Mouse (Mus musculus): ENCODE measurements at regions not wholly inside any gene's neighbourhood (a gene's known extent, or its start where the extent isn't known, plus 50 kb on each side); places are given as distances from the start of the nearest gene placed in this dataset.

DNA sequence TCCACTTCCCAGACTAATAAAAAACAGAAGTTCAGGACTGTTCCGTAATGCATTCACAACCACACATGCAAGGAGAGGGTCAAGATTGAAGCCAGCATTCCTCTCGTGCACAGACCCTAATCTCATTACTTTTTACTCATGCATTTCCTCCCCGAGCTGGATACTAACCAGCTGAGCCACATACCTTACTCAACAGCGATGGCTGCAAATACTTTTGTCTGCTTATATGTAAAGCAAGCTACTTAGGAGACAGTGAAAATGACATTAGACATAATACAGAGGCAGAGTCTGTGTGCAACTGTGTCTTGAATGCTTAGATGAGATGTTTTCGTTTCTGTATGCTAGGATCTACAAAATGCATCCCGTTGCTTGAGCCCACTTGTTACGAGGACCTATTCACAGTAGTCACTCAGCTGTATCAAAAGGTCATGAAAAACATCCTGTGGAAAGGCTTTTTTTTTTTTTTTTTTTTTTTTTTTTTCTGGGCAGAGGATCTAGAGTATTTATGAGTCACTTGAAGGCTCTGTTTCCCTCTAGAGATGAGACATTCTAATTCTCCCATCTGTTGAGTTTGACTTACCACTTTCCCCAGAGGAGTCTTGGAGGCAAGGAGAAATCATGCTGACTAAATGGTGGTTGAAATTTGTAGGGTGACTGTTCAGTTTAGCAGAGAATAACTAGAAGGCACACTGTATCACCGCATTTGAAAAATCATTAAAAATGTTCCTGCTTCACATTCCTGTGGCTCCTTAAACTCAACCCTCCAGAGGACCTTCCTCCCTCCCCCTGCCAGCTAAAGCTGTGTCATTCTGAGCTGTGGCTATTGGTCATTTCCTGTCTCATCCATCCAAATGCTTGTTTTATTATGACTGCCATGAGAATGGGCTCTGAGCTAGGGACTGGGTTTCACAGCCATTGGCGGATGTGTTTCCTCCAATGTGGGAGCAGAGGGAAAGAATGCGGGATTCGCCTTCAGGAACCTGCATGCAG, 1364.1 kb upstream of the A1bg start:
- 52% methylated on average over 11 of the region's 11 CpGs for WGBS
- no peaks in the 10 kb centered on the region for H3K27me3 ChIP-seq (ENCODE audit: insufficient read depth, poor library complexity, severe bottlenecking)
- no peak for DNase-seq (ENCODE audit: low spot score)
- no peaks in the 10 kb centered on the region for H3K36me3 ChIP-seq
- H3K9me3 ChIP-seq, result no peaks in the 10 kb centered on the region
- no peak overlapping the region for H3K27ac ChIP-seq
- H3K4me1 ChIP-seq (replicated peaks), result peaks cover 11% of the 10 kb centered on the region
- H3K4me3 ChIP-seq, result no peak overlapping the region

DNA sequence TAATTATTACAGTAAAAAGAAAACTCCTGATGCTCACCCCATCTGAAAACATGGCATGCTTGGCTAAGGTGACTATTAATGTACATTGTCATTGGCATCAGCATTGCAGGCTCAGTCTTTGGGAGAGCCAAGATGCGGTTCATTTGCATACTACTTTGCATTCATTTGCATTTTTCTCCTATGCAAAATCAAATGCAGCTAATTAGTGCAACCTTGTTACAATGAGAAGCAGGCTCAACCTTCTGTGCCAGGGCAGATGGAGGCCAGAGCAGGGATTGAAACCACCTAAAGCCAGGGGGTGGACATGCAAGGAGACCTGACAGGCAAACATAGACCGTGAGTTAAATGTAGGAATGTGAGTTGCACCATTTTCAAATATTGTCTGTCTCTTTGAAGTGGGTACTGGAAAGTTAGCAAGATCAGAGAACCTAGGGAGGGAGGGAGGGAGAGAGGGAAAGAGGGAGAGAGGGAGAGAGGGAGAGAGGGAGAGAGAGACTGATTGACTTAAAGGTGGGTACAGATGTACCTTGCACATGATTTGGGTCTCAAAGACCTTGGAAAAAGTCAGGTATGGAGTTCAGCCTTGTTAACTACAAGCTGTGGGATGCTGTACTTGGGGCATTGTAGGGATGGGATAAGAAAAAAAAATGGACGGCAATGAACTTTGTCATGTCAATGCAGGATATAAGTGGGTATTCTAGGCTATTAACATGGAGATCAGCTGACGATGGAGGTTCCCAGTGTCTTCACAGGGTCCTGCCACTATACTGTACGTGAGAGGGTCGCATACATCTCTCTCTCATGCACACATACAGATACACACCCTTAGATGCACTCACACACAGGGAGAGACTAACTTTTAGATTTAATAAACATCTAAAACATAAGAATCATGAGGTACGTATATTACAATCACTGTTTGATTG, 1362.1 kb upstream of the A1bg start:
- H3K4me1 ChIP-seq (replicated peaks), result peaks cover 11% of the 10 kb centered on the region
- H3K27ac ChIP-seq, result no peak overlapping the region
- H3K27me3 ChIP-seq (ENCODE audit: insufficient read depth, poor library complexity, severe bottlenecking), result no peaks in the 10 kb centered on the region
- 93% methylated on average over 7 of the region's 7 CpGs for WGBS
- no peaks in the 10 kb centered on the region for H3K9me3 ChIP-seq
- no peak overlapping the region for H3K4me3 ChIP-seq
- DNase-seq (ENCODE audit: low spot score), result no peak
- no peaks in the 10 kb centered on the region for H3K36me3 ChIP-seq

DNA sequence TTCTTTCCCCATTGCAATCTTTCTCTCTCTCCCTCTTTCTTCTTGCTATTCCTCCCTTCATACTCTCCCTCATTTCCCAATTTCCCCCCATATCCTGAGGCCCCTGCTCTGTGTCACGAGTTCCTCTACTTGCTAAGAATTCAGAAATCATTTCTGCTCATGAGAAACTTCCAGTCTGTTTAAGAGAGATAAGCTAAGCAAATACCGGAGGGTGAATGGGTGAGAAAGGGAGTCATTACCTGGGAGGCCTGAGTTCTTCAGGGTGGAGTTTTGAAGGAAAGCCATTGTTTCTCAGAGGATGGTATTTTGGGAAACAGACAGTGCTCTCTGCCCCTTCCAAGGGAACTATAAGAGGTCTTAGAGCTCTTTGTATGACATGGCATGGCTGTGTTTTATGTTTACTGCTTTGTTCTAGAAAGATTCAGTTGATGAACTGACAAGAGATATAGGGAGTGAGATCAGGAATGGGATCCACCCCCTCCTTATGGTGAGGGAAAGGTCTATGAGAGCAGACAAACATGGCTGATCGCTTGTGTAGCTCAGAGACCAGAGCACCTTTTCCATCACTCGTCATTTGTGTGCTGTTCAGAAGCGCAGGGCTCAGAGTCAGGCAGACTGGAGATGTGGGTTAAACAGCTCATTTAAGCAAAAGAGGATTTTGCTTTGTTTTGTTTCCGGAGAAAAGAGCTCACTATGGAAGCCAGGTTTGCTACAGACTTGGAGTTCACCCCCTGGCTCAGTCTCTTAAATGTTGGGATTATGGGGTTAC, 1361.0 kb upstream of the A1bg start:
- H3K27ac ChIP-seq, result no peak overlapping the region
- peaks cover 11% of the 10 kb centered on the region for H3K4me1 ChIP-seq (replicated peaks)
- H3K36me3 ChIP-seq, result no peaks in the 10 kb centered on the region
- WGBS, result 76% methylated on average over 6 of the region's 6 CpGs
- no peak overlapping the region for H3K4me3 ChIP-seq
- no peaks in the 10 kb centered on the region for H3K9me3 ChIP-seq
- H3K27me3 ChIP-seq (ENCODE audit: insufficient read depth, poor library complexity, severe bottlenecking), result no peaks in the 10 kb centered on the region
- DNase-seq (ENCODE audit: low spot score), result no peak

DNA sequence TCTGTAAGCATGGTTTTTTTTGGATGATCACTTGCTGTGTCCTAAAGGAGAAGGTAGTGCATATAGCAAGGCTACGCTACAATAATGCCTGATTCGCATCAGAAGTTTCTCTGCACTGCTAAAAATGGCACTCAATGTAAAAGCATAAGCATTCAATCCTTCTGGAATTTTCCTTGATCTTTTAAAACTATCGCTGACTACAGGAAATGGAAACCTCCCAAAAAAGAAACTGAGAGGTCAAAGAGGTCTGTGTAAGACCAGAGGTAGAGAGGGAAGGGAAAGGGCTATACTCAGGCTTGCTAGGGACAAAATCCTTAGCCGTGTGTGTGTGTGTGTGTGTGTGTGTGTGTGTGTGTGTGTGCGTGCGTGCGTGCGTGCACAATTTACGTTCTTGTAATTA, 1359.8 kb upstream of the A1bg start:
- 83% methylated on average over 9 of the region's 9 CpGs for WGBS
- H3K9me3 ChIP-seq, result no peaks in the 10 kb centered on the region
- H3K27me3 ChIP-seq (ENCODE audit: insufficient read depth, poor library complexity, severe bottlenecking), result no peaks in the 10 kb centered on the region
- H3K4me1 ChIP-seq (replicated peaks), result peaks cover 11% of the 10 kb centered on the region
- H3K27ac ChIP-seq, result no peak overlapping the region
- no peaks in the 10 kb centered on the region for H3K36me3 ChIP-seq
- H3K4me3 ChIP-seq, result no peak overlapping the region
- DNase-seq (ENCODE audit: low spot score), result no peak

DNA sequence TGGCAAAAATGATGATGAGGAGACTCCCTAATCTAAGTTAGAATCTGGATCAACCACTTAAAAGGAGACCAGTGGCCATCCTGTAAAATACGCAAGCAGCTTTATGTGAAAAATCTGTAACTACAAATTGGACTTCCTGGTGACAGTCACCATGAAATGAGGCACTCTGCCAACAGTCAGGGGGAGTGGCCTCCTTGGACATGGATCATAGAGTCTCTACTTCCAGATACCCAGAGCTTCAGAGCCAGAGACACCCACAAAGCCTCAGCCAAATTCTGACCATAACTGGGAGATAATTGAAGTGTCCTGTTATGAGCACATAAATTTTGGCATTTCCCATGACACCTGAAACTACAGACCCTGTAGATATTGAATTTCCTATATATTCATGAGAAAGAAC, 1359.3 kb upstream of the A1bg start:
- Histone ChIP-seq H3K36me3 (no peaks in the 10 kb centered on the region), H3K27ac (no peak overlapping the region), H3K27me3 (ENCODE audit: insufficient read depth, poor library complexity, severe bottlenecking) (no peaks in the 10 kb centered on the region), H3K4me1 (replicated peaks) (peaks cover 7% of the 10 kb centered on the region), H3K4me3 (no peak overlapping the region), H3K9me3 (no peaks in the 10 kb centered on the region)
- no peak for DNase-seq (ENCODE audit: low spot score)
- WGBS, result 91% methylated on average over 1 of the region's 1 CpGs

DNA sequence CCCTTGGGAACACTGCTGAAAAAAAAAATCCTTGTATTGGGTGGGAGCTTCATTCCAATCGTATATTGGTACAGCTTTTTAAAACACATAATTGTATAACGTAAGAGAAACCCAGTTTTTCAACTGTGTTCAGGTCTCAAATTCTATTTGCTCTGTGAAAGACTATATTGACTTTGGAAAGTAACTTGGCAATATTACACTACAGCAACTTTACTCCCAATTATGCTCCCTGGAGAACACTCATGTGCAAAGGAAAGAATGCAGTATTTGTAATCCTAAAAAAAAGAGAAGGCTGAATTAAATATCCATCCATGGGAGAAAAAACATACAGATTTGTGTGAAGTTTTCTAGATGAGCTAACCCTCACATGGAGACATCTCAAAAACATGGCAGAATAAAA, 1356.7 kb upstream of the A1bg start:
- Histone ChIP-seq H3K4me3 (no peak overlapping the region), H3K4me1 (replicated peaks) (no peaks in the 10 kb centered on the region; the same call in 1 of the 2 replicates), H3K27me3 (ENCODE audit: insufficient read depth, poor library complexity, severe bottlenecking) (no peaks in the 10 kb centered on the region), H3K27ac (no peak overlapping the region), H3K9me3 (no peaks in the 10 kb centered on the region), H3K36me3 (no peaks in the 10 kb centered on the region)
- no peak for DNase-seq (ENCODE audit: low spot score)
- 87% methylated on average over 2 of the region's 2 CpGs for WGBS

DNA sequence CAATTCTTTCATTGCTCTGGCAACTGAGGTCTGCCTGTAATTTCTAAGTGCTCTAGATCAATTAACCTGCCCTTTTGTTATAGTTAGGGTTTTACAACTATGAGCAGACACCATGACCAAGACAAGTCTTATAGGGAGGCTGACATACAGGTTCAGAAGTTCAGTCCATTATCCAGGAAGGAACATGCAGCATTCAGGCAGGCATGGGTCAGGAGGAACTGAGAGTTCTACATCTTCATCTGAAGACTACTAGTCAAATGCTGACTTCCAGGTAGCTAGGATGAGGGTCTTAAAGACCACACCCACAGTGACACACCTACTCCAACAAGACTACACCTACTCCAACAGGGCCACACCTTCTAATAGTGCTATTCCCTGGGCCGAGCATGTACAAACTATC, 1352.0 kb upstream of the A1bg start:
- H3K4me1 ChIP-seq (replicated peaks), result no peaks in the 10 kb centered on the region
- DNase-seq (ENCODE audit: low spot score), result no peak
- no peak overlapping the region for H3K4me3 ChIP-seq
- no peaks in the 10 kb centered on the region for H3K9me3 ChIP-seq
- no peak overlapping the region for H3K27ac ChIP-seq
- no peaks in the 10 kb centered on the region for H3K27me3 ChIP-seq (ENCODE audit: insufficient read depth, poor library complexity, severe bottlenecking)
- H3K36me3 ChIP-seq, result no peaks in the 10 kb centered on the region
- 86% methylated on average over 1 of the region's 1 CpGs for WGBS

DNA sequence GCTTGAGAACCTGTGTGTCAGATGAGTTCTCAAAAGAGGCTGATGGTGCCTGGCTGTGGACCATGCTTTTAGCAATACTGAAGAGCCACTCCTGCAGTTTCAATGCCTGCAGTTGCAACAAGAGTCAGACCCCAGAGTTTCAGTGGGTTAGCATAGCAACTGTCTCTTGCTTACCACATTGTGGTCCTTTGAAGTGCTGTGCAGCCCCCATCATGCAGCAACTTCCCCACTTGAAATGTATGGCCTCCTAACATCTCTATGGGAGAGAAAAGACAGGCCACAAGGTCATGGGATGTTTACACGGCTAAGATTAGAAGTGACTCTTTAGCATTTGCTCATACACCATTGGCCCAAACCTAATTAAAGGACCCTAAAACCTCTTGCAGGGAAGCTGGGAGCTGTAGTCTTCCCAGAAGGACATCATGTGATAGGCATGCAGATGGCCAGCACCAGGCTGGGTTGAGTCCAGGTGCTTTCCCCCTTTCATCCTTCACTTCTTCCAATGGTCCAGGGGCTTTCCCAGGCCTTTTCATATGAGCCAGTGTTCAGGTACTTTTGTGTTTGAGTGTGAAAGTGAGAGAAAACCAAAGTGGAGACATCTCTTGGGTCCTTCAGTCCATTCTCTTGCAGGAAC, 1351.2 kb upstream of the A1bg start:
- Histone ChIP-seq H3K27me3 (ENCODE audit: insufficient read depth, poor library complexity, severe bottlenecking) (no peaks in the 10 kb centered on the region), H3K4me3 (no peak overlapping the region), H3K4me1 (replicated peaks) (no peaks in the 10 kb centered on the region), H3K27ac (no peak overlapping the region), H3K36me3 (no peaks in the 10 kb centered on the region), H3K9me3 (no peaks in the 10 kb centered on the region)
- DNase-seq (ENCODE audit: low spot score), result no peak
- WGBS, result 90% methylated on average over 1 of the region's 1 CpGs

DNA sequence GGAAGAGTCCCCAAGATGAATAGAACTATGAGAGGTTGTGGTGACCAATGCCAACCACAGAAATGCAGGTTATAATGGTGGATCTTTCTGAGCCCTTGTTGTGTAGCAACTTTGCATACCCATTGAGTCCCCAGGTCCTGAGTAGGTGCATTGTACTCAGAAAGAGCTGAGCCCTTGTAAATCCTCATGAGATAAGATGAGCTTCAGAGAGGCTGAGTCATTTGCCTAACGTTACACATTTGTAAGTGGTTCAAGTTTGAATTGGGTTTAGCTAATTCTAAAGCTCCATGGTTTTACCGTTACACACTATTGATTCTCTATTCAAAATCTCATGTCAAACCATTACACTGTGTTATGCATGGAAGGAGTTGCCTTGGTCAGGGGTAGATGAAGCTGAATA, 1349.9 kb upstream of the A1bg start:
- DNase-seq (ENCODE audit: low spot score), result no peak
- no peaks in the 10 kb centered on the region for H3K27me3 ChIP-seq (ENCODE audit: insufficient read depth, poor library complexity, severe bottlenecking)
- H3K4me3 ChIP-seq, result no peak overlapping the region
- no peaks in the 10 kb centered on the region for H3K4me1 ChIP-seq (replicated peaks)
- 88% methylated on average over 2 of the region's 2 CpGs for WGBS
- no peaks in the 10 kb centered on the region for H3K36me3 ChIP-seq
- no peaks in the 10 kb centered on the region for H3K9me3 ChIP-seq
- H3K27ac ChIP-seq, result no peak overlapping the region

DNA sequence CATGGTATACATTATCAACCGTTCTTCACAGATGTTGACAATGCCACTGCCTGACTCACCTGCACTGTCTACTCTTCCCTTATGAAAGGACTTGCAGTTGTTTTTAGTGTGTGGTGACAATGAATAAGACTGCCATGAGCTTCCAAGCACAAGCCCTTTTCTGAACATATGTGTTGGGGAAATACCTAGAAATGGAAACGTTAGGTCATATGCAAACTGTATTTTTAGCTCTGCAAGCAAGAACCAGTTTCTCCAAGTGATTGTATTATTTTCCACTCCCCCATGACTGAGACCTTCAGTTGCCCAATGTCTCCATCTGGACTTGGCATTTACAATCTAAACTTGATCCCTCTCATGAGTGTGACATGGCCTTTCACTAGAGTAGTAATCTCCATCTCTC, 1348.6 kb upstream of the A1bg start:
- H3K36me3 ChIP-seq, result no peaks in the 10 kb centered on the region
- no peak overlapping the region for H3K27ac ChIP-seq
- no peaks in the 10 kb centered on the region for H3K27me3 ChIP-seq (ENCODE audit: insufficient read depth, poor library complexity, severe bottlenecking)
- no peaks in the 10 kb centered on the region for H3K4me1 ChIP-seq (replicated peaks)
- no peak overlapping the region for H3K4me3 ChIP-seq
- no peaks in the 10 kb centered on the region for H3K9me3 ChIP-seq
- 85% methylated on average over 2 of the region's 2 CpGs for WGBS
- no peak for DNase-seq (ENCODE audit: low spot score)

DNA sequence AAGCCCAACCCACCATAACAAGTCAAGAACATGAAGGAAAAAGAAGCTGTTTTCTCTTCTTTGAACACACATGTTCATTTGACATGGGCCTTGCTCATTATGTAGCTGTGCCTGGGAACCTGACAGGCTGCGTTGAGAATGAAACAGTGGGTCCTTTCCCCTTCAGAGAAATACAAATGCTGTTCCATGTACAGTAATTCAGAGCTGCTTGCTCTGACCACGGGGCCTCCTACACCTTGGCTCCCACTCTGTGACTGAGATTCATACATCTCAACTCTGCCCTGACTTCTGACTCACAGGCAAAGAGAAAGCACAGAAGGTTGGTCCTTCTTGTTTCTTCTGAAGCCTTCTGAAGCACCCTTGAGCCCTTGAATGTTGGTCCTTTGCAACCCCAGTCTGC, 1345.4 kb upstream of the A1bg start:
- Histone ChIP-seq H3K36me3 (no peaks in the 10 kb centered on the region), H3K4me1 (replicated peaks) (no peaks in the 10 kb centered on the region), H3K4me3 (no peak overlapping the region), H3K27me3 (ENCODE audit: insufficient read depth, poor library complexity, severe bottlenecking) (no peaks in the 10 kb centered on the region), H3K27ac (no peak overlapping the region), H3K9me3 (no peaks in the 10 kb centered on the region)
- DNase-seq (ENCODE audit: low spot score), result no peak
- whole genome bisulfite sequencing, result 78% methylated on average over 2 of the region's 2 CpGs

DNA sequence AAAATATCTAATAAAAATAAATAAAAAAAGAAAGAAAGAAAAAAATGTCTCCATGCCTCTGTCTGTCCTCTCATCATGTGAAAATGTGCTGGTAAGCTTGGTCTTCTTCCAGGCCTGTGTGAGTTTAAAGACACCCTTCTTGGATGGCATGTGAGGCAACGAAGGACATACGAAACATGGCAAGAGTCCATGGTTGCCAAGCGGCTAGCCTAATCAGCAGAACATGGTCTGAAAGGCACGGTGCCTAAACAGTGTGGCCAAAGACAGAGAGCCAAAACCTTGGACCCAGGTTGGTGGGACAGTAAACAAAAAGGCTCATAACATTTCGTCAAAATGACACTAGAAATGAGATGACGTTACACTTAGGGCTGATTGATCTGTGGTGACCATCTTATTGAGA, 1344.7 kb upstream of the A1bg start:
- no peaks in the 10 kb centered on the region for H3K36me3 ChIP-seq
- no peak overlapping the region for H3K27ac ChIP-seq
- H3K4me1 ChIP-seq (replicated peaks), result no peaks in the 10 kb centered on the region
- H3K9me3 ChIP-seq, result no peaks in the 10 kb centered on the region
- no peak overlapping the region for H3K4me3 ChIP-seq
- 94% methylated on average over 6 of the region's 6 CpGs for WGBS
- DNase-seq (ENCODE audit: low spot score), result no peak
- H3K27me3 ChIP-seq (ENCODE audit: insufficient read depth, poor library complexity, severe bottlenecking), result no peaks in the 10 kb centered on the region
